Mouse (Mus musculus): ENCODE measurements around the gene Hhat. TPM values are rescaled to one million over a fixed set of nuclear protein-coding genes. Genes with fewer than 3 reads are reported as not detected.

Gene Hhat
- total RNA-seq, 2 experiments from 2014 or later, result 1.2 to 1.8 TPM

GRCm38 (mm10) chr1:192746201-192746600 is 24.8 kb downstream of the Hhat start:
- DNase-seq (ENCODE audit: low spot score in 2 of 2), result no peak
- intact Hi-C loops (cut with DNase I), result no loop called here

GRCm38 (mm10) chr1:192745240-192746101 is 25.6 kb downstream of the Hhat start:
- intact Hi-C loops (cut with DNase I), result no loop called here
- peak; percentile 36 to 58 for DNase-seq (ENCODE audit: low spot score in 2 of 2)

GRCm38 (mm10) chr1:192744880-192745239 is 26.2 kb downstream of the Hhat start:
- no peak for DNase-seq (ENCODE audit: low spot score in 2 of 2)
- intact Hi-C loops (cut with DNase I), result no loop called here

GRCm38 (mm10) chr1:192742394-192743251 is 28.4 kb downstream of the Hhat start:
- intact Hi-C loops (cut with DNase I), result no loop called here
- no peak for DNase-seq (ENCODE audit: low spot score in 2 of 2)

GRCm38 (mm10) chr1:192741896-192742295 is 29.1 kb downstream of the Hhat start:
- no peak for DNase-seq (ENCODE audit: low spot score in 2 of 2)
- intact Hi-C loops (cut with DNase I), result no loop called here

- intact Hi-C loops (cut with DNase I), result no loop called here
- no peak for DNase-seq (ENCODE audit: low spot score in 2 of 2)
These were observed 34.5 kb downstream of the Hhat start for GRCm38 (mm10) chr1:192736524-192736923.

- intact Hi-C loops (cut with DNase I), result no loop called here
- DNase-seq (ENCODE audit: low spot score in 2 of 2), result no peak
These were observed 35.0 kb downstream of the Hhat start for GRCm38 (mm10) chr1:192736002-192736426.

- peak in 1 of 2 experiments; percentile 41 for DNase-seq (ENCODE audit: low spot score in 2 of 2)
- intact Hi-C loops (cut with DNase I), result no loop called here
These were observed 40.5 kb downstream of the Hhat start for GRCm38 (mm10) chr1:192730517-192730916.

GRCm38 (mm10) chr1:192726996-192727624 is 43.9 kb downstream of the Hhat start:
- DNase-seq (ENCODE audit: low spot score in 2 of 2), result peak; percentile 42 to 58
- intact Hi-C loops (cut with DNase I), result loop anchor here (2.0 kb wide), 1 partner anchor 184 kb away; no protein-coding TSS in a partner anchor

- intact Hi-C loops (cut with DNase I), result no loop called here
- peak; percentile 82 for DNase-seq (ENCODE audit: low spot score in 2 of 2)
These were observed 48.9 kb downstream of the Hhat start for GRCm38 (mm10) chr1:192722147-192722546.

GRCm38 (mm10) chr1:192720156-192720555 is 50.9 kb downstream of the Hhat start:
- DNase-seq (ENCODE audit: low spot score in 2 of 2), result no peak
- intact Hi-C loops (cut with DNase I), result no loop called here

- intact Hi-C loops (cut with DNase I), result loop anchor here (5.0 to 10.0 kb wide), 2 partner anchors 110 to 397 kb away; no protein-coding TSS in a partner anchor
- peak; percentile 37 to 82 for DNase-seq (ENCODE audit: low spot score in 2 of 2)
These were observed 59.2 kb downstream of the Hhat start for GRCm38 (mm10) chr1:192711779-192712348.

GRCm38 (mm10) chr1:192700339-192701073 is 70.5 kb downstream of the Hhat start:
- no peak for DNase-seq (ENCODE audit: low spot score in 2 of 2)
- intact Hi-C loops (cut with DNase I), result no loop called here

GRCm38 (mm10) chr1:192699101-192699500 is 71.9 kb downstream of the Hhat start:
- no peak for DNase-seq (ENCODE audit: low spot score in 2 of 2)
- intact Hi-C loops (cut with DNase I), result no loop called here

- intact Hi-C loops (cut with DNase I), result no loop called here
- DNase-seq (ENCODE audit: low spot score in 2 of 2), result no peak
These were observed 74.6 kb downstream of the Hhat start for GRCm38 (mm10) chr1:192696371-192696863.

GRCm38 (mm10) chr1:192693644-192694043 is 77.4 kb downstream of the Hhat start:
- intact Hi-C loops (cut with DNase I), result no loop called here
- no peak for DNase-seq (ENCODE audit: low spot score in 2 of 2)

- intact Hi-C loops (cut with DNase I), result no loop called here
- DNase-seq (ENCODE audit: low spot score in 2 of 2), result no peak
These were observed 78.0 kb downstream of the Hhat start for GRCm38 (mm10) chr1:192692982-192693381.

GRCm38 (mm10) chr1:192682219-192682951 is 88.6 kb downstream of the Hhat start:
- no peak for DNase-seq (ENCODE audit: low spot score in 2 of 2)
- intact Hi-C loops (cut with DNase I), result no loop called here
